Mouse (Mus musculus) fat pad, adult 2 months (tissue): Measurements from ENCODE around the gene Dip2c.
A peak's percentile ranks its signal among the peaks of the same experiment; 100 is the strongest.

Source experiments
- DNase-seq: peaks from one replicate; pipeline ENCODE4 v3.0.0-alpha.2; 2011; ENCODE audit warnings: low read depth, low spot score; ENCODE audit errors: extremely low read depth

Dip2c gene

GRCm38 (mm10) chr13:9421949-9422348 is 145.6 kb downstream of the Dip2c start:
- no peak for DNase-seq

DNA sequence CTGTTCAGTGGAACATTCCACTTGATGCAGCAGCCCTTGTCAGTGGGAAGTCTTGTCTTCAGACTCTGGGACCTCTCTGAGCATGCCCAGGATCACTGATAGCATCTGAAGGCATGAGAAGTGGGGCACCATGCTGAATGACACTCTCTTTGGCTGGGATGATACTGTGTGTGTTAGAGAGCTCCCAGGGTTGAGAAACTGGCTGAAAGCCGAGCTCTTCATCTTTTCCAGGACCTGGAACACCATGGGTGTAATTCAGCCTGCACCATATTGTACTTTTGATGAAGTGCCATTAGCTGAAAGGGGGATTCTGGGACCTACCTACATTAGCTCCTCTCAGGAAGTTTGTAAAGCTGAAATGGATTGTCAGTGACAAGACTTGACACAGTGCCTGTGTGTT is 146.5 kb downstream of the Dip2c start:
- DNase-seq: peak; percentile 18

DNA sequence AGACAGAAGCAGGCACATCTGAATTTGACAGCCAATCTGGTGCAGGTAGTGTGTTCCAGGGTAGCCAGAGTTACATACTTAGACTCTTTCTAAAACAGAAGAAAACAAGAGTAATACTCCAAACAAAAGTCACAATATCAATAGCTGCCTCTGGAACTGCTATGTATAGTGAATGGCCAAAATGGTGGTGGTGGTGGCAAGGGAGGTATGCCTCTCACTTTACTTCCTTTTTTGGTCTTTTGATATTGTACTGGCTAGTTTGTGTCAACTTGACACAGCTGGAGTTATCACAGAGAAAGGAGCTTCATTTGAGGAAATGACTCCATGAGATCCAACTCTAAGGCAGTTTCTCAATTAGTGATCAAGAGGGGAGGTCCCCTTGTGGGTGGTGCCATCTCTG is 148.1 kb downstream of the Dip2c start:
- DNase-seq: no peak

- no peak for DNase-seq
Measured at GRCm38 (mm10) chr13:9426267-9426666, 149.9 kb downstream of the Dip2c start.

- no peak for DNase-seq
Measured at GRCm38 (mm10) chr13:9426779-9427178, 150.5 kb downstream of the Dip2c start.

GRCm38 (mm10) chr13:9429884-9430283 is 153.6 kb downstream of the Dip2c start:
- DNase-seq: no peak

DNA sequence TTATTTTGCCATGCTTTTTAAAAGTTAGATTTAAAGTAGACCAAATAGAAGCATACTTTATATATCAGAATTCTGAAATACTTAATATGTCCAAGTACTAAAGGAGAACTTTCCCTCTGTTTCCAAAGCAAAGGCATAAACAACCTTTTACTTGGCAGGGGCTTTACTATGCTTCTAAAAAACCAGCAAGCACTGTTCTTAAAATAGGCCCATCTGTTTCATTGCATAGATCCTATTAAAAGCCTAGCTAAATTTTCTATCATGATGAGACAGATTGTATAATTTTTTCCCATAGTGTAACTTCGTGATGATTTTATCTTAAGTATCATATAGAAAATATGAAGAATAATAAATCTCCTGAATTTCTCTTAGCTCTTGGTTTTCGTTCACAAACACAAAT is 154.4 kb downstream of the Dip2c start:
- no peak for DNase-seq

- no peak for DNase-seq
Measured at GRCm38 (mm10) chr13:9431441-9431840, 155.1 kb downstream of the Dip2c start.

GRCm38 (mm10) chr13:9443066-9443465 is 166.7 kb downstream of the Dip2c start:
- DNase-seq: no peak

- no peak for DNase-seq
Measured at GRCm38 (mm10) chr13:9445533-9446294, 169.4 kb downstream of the Dip2c start.

GRCm38 (mm10) chr13:9446448-9447115 is 170.3 kb downstream of the Dip2c start:
- DNase-seq: no peak

DNA sequence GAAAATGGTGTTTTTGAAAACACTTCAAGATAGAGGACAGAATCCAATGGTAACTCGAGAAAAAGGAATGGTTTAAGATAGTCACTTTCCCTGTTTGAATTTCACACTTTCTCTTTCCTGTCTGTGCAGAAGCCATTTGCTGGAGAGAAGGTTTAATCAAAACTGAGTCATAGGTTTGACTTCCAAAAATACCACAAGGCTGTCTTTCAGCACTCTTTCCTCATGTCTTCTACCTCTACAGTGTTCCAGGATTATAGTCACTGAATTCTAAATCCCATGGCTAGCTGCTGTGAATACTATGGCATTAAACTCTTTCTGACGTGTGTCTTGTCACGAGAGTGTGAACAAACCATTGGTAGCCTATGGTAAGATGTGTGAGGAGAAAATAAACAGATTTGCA is 173.9 kb downstream of the Dip2c start:
- DNase-seq: no peak

DNA sequence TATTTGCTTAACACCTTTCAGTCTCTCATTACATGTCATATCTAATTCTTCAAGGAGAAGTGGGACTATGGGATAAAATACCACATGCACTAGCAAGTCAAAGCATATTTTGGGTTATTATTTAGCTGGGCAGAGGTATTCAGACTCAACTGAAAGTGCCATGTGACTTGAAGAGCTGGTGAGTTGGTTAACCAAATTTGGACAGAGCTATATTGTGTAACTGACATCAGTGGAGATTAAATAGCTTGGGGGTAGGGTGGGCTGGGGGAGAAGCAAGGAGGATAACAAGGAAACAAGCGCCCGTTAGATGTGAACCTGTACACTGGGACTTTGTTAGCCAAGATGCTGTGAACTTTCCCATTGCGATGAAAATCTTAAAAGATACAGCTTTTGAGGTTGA is 175.6 kb downstream of the Dip2c start:
- no peak for DNase-seq

DNA sequence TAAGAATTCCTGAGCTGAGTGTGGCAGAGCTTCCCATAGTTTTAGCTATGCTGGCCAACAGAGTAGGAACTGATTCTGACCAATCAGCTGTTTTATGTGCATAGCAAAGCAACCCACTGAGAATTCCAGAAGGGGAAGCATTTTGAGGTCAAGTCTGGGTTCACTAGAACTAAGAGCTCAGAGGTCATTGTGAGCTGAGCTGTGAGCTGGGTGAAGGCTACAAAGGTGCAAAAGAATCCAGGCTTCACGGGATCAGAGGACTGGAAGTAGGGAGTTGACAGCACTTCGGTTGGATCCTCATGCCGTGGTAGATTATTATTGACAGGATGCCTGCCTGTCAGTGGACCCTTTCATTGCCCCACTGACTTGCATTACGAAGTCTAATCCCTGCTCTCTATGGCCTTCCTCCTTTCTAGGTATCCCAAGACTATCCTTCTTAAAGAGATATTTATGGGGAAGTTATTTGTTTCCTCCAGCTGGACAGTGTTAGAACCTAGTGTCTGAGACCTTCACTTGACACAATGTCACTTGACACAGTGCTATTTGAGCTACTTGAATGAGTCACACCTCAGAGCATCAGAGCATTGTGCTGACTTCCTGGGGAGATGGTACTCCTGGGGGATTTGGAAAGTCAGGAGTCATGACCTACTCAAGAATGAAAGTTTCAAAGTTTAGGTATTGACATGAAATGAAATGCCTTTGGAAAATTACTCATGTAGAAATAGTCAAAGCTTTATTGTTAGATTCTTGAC is 178.3 kb downstream of the Dip2c start:
- no peak for DNase-seq

DNA sequence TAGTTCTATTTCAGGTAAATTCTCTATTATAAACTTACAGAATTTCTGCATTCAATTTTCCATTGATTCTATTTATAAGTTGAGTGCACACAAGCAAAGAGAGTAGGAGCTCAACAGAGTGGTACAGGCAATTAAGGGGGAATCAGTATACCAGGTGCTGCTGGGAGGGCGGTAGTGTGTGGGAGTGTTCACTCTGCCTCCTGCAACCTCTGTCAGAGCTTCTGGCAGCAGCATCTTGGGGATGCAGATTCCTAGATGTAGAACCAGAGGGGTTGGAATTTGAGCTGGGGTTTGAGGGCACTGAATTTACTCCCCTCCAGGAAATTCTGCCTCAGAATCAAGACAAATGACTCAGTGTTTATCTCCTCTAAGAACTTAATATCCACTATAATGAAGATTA is 179.7 kb downstream of the Dip2c start:
- DNase-seq: no peak

DNA sequence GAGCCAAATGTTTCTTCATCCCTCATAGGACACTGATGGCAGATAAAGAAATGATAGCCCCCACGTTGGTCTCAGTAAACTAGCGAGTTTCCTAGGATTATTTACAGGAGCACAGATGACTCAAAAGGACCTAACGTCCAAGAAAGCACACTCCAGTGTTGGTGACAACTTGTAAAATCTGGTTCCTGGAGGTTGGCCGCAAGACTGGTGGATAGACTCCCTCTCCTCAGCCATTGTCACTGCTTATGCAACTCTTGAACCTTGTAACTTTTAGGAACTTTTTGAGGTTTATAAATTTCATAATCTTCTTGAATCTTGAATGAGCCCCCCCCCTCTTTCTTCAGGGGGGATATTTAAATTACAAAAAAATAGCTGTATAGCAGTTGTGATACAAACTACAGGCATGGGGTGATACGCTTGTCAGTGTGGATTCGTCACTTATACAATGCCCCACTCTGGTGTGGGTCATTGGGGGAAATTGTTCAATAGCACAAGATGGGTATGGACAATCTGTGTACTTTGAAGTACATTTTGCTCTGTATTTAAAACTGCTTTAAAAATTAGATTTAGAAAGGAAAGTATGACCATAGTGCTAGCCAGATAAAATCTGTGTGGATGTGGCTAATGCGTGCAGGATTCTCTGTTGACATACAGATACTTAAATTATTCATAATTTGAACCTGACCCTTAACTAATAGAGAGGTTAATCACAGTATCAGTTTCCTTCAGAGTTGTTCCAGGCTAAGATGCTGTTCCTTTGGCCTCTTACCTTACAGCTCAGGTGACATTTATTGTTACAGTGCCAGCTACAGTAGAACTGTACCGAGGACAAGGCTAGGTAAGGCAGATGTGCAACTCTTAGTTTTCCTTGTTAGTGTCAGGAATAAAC is 181.3 kb downstream of the Dip2c start:
- no peak for DNase-seq

- DNase-seq: no peak
Measured at GRCm38 (mm10) chr13:9464457-9464856, 188.1 kb downstream of the Dip2c start.

GRCm38 (mm10) chr13:9467216-9467615 is 190.9 kb downstream of the Dip2c start:
- no peak for DNase-seq

- DNase-seq: no peak
Measured at GRCm38 (mm10) chr13:9473383-9473782, 197.1 kb downstream of the Dip2c start.

DNA sequence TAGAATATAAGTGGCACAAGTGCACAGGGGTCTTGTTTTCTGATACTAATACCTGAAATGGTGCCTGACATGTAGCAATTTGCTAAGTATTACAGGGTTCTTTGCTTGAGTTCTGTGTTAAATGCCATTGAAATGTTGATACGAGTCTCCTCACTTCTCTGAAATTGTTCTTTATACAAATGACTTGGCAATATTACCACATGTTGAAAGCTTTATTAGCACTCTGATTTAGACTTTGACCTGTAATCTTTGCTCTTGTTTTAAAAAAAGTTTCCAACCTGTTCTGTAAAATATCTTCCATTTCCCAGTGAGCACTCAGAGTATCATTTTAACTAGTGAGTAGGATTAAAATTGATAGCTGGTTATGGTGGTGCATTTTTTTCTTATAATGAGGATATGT is 205.4 kb downstream of the Dip2c start:
- no peak for DNase-seq

DNA sequence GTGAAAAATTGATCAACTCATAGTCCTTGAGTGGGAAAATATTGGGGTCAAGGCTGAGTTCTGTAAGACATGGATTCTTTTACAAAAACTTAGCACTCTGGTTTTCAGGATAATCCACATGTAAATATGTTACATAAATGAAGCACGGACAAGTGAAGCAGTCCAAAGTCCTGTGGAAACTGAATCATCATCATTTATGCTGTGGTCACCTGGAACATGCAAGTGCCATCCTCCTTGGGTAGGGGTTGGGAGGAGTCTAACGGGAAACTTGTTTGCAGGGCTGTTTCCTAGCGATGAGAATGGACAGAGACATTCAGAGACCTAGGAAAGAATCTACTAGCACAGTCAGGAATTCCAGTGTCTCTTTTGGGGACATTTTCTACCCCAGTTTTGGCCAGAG is 213.4 kb downstream of the Dip2c start:
- no peak for DNase-seq
